Mouse (Mus musculus): ENCODE measurements around the gene Sh3pxd2a.
A peak's percentile ranks its signal among the peaks of the same experiment; 100 is the strongest.
"Not testable (repeated sequence)": the region's sequence is repeated elsewhere in the genome, so short reads cannot be mapped to it uniquely, and the experiment has no call there.

Gene Sh3pxd2a

DNA sequence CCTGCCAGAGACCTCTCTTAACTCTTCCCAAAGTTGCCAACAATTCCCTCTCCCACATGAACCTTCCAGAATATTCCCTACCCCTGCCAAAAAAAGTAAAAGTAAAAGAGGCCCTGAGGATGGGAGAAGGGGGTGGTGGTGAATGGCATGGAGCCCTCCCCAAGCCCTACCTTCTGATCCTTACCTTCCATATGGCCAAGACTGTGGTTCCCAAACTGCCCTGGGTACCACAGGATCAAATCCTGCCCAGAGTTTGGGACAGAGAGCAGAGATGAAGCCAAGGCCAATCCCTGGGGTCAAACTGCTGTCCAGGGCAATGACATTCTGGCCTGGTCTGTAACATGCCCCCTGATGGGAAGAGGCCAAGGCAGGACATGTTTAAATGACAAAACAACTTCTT lies 55.1 kb downstream of the Sh3pxd2a start:
- no peak for DNase-seq (ENCODE audit: low spot score in 2 of 2)

GRCm38 (mm10) chr19:47408656-47409055 lies 55.5 kb downstream of the Sh3pxd2a start:
- no peak for DNase-seq (ENCODE audit: low spot score in 2 of 2)

DNA sequence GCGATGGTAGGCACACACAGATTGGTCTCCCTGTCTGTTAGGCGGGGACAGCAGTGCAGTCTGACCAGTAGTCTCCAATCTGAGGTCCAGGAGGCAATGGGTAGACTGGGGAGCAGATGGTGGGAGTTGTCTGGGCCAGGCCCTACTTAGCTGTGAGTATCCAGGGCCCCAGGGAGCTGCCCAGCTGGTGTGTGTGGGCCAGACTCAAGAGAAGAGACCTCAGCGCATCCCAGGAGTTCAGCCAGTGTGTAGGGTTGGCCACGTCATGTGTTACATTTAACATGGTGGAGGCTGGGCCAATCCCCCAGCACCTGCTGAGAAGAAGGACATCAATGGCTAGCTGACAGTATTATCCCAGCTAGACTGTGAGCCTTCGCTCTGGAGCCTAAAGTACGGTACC lies 56.9 kb downstream of the Sh3pxd2a start:
- DNase-seq (ENCODE audit: low spot score in 2 of 2), result no peak

DNA sequence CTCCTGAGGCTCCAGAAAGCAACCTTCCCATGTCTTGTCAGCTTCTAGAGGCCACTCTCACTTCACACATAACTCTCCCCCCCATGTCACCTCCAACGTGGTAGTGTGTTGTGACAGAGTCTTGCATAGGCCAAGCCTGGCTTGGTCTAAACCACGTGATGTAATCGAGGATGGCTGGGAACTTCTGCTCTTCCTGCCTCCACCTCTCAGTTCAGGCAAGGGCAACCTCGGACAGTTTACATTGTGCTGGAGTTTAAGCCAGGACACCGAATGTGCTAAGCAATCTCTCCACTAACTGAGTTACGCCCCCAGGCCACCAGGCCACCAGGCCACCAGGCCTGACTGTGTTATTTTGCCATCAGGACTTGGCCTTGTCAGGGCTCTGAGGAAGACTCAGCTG lies 57.7 kb downstream of the Sh3pxd2a start:
- no peak for DNase-seq (ENCODE audit: low spot score in 2 of 2)

GRCm38 (mm10) chr19:47405548-47405947 lies 58.7 kb downstream of the Sh3pxd2a start:
- no peak for DNase-seq (ENCODE audit: low spot score in 2 of 2)

DNA sequence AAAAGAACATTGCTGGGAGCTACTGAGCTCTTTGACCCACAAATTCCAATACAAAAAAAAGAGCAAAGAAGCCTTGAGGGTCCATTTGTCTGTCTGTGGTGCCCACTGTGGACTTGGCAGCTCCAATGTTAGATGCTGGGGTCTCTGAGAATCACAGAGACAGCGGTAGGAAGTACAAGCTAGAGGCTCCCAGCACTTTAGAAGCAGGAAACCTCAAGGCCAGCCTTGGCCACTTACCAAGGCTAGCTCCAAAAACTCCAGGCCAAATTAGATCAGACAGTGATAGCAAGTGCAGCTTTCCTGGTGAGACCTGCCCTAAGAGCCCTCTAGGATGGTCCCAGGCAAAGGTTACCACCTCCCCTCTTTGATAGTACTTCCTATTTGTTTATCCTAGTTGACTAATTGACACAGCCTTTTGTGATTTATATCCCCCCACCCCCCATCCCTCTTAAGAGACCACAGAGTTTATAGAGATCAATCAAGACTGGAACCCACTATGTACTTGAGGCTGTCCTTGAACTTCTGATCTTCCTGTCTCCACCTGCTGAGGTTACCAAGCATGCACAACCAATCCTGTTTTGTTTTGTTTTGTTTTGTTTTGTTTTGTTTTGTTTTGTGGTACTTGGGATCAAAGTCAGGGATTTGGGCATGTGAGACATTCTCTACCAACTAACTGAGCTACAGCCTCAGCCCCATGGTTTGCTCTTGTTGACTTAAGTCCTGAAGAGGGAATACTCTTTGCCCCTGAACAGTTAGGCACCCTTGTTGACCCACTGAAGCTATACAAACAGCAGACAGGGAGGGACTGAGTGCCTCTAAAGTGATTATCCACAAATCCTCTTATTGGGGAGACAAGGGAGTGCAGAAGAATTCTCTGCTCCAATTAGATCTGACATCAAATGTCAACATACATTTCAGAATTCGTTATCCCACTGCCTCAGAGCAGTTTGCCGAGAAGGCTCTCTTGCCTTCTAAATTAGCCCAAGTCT lies 60.5 kb downstream of the Sh3pxd2a start:
- no peak for DNase-seq (ENCODE audit: low spot score in 2 of 2)

GRCm38 (mm10) chr19:47402976-47403375 lies 61.2 kb downstream of the Sh3pxd2a start:
- no peak for DNase-seq (ENCODE audit: low spot score in 2 of 2)

DNA sequence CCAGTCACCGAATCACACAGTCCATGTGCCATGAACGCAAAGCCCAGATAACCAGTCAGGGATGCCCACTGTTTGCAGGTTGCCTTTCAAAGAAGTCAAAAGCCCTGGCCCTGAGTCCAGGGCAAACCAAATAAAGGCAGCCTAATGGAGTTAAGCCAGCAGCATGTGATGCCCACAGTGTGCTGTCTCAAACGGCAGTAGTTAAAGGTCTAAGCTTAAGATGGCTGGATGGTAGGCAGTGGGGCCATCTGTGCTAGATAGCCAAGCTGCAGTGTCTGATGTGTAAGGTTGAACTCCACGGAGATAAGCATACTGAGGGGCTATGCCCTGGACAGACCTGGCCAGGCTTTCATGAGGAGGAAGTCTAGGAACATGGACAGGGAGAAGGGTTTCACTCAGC lies 61.7 kb downstream of the Sh3pxd2a start:
- DNase-seq (ENCODE audit: low spot score in 2 of 2), result no peak

DNA sequence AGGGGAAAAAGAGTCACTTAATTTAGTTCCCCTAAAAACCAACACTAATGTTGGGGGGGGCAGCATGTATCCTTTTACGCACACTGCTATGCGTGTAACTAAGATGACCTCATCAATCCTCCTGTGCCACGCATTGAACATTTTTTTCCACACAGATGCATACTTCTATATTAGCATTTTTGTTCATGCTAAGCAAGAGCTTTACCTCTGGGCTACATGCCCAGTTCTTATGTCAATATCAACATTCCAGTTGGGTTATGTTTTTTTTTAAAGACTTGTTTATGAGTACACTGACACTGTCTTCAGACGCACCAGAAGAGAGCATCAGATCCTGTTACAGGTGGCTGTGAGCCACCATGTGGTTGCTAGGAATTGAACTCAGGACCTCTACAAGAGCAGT lies 64.5 kb downstream of the Sh3pxd2a start:
- DNase-seq (ENCODE audit: low spot score in 2 of 2), result no peak

DNA sequence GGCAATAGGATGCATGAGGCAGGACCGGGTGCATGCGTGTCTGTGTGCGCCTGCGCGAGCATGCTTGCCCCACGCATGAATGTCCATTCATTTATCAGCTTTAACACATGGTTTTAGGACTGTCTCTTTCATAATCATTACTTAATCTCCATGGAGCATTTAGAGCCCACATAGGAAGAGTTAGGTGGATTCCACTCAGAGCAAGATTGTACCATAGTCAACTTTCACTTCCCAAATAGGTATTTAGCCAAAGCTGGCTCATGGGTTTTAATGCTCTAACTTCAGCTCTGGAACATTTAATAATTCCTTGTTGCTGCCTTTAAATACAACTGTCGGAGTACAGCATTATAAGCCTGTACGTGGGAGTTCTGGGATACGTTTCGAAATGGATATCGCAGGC lies 65.2 kb downstream of the Sh3pxd2a start:
- no peak for DNase-seq (ENCODE audit: low spot score in 2 of 2)

DNA sequence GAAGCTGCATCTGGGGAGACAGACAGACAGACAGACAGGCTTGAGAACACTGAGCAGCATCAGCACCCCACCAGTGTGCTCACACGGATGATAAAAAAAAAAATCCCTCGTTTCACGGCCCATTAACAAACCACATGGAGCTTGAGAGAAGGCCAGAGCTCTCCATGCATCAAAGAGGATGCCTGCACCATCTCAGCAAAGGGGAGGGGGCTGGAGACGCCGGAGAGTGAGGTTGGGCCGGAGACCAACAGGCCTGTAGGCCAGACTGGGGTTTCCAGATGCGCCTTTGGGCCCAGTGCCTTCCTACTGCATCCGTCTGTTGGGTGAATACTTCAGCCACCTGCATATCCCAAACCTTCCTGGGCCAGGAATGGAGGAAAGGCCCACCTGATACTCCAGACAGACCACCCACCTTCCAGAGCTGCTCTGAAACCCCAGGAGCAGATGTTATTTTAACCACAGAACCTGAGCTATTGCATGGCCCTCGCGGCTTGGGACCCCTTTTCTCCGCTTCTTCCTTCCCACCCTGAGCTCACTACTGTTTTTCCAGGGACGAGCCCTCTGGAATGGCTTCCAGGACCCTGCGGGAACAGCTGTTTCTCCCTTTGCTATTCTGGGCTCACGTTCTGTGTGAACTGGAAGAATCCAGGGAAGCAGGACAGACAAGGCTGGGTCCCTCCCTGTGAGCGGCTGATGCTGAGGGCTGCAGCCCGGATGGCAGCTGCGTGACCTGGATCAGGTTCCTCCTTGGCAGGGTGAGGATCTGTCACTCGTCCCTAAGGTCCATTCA lies 66.1 kb downstream of the Sh3pxd2a start:
- DNase-seq (ENCODE audit: low spot score in 2 of 2), result no peak

DNA sequence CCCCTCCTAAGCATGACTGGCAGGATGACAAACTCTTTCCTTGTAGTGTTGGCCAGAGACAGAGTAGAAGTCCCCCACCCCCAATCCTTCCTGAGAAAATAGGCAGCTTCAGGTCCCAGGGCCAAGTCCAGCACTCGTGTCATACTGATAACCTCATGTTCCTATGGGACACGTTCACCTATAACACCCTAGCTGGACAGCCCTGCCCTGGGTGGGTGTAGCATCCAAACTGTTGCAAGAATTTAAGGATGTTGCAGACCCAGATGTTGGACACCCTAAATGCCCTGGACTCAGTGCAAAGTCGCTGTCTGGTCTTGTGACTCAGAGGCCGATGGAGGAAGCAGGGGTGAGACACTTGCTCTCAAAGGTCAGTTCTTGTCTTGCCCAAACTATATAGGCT lies 68.9 kb downstream of the Sh3pxd2a start:
- DNase-seq (ENCODE audit: low spot score in 2 of 2), result no peak

DNA sequence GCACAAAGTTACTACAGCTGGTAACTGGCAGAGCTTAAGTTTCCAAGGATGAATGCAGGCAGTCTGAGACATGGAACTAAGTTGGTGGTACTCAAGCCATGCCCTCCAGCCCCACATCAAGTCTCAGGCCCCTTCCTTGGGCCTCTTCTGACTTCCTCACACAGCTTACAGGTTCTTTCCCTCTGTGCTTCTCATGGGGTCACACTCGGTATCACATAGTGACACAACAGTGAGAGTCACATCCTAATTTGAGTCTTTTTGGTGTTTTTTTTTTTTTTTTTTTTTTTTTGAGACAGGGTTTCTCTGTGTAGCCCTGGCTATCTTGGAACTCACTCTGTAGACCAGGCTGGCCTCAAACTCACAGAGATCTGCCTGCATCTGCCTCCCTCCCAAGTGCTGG lies 69.4 kb downstream of the Sh3pxd2a start:
- DNase-seq (ENCODE audit: low spot score in 2 of 2), result not testable (repeated sequence)

DNA sequence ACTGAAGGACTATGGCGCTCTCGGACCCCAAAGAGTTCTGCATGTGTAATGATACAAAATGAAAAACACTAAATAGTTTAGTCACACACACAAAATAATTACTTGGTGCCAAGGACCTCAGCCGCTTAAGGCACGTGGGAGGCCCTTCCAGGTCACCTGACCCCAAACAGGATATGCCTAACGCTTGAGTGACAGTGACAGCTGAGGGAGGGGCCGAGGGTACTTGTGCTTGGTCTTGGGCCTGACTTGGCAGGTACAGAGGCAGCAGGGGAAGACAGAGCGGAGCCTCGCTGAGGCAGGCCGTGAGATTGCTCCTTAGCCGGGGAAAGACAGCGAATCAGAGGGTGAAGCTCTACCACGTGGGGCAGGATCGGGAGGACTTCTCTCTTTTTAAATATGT lies 73.3 kb downstream of the Sh3pxd2a start:
- DNase-seq (ENCODE audit: low spot score in 2 of 2), result no peak

DNA sequence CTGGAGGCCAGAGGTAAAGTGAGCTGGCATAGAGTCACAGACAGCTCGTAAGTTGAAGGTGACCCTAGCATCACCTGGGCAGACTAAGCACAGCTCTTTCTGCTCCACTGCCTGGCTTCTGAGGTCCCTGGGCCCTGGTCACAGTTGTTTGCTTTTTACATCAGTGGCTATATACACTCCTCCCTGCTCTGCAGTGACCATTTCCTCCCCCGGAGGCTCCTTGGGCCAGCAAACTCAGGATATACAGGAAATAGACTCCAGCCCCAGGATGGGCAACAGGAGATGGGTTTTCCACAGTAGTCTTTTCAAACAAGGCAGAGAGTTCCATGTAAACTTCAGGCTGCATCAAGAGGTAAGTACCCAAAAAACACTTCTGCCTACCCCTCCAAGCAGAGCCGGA lies 76.3 kb downstream of the Sh3pxd2a start:
- no peak for DNase-seq (ENCODE audit: low spot score in 2 of 2)

DNA sequence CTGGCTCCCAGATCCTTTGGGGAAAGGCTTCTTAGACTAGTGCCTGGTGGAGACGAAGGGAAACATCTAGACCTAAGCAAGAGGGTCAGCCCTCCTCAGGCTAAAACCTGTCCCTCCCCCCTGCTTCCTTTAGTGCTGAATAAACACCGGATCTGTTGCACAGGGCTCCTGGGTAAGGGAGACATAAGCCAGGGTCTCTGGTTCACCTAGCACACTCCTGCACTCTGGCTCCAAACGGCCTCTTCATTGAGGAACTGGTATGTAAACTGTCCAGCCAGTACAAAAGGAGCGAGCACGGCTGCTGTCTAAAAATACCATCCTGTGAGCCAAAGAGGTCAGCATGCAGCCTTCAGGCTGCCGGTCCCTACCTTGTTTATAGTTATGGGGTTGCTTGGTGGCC lies 76.8 kb downstream of the Sh3pxd2a start:
- DNase-seq (ENCODE audit: low spot score in 2 of 2), result no peak

GRCm38 (mm10) chr19:47385971-47386370 lies 78.2 kb downstream of the Sh3pxd2a start:
- no peak for DNase-seq (ENCODE audit: low spot score in 2 of 2)

- no peak for DNase-seq (ENCODE audit: low spot score in 2 of 2)
These were observed 79.6 kb downstream of the Sh3pxd2a start for GRCm38 (mm10) chr19:47384639-47385038.

DNA sequence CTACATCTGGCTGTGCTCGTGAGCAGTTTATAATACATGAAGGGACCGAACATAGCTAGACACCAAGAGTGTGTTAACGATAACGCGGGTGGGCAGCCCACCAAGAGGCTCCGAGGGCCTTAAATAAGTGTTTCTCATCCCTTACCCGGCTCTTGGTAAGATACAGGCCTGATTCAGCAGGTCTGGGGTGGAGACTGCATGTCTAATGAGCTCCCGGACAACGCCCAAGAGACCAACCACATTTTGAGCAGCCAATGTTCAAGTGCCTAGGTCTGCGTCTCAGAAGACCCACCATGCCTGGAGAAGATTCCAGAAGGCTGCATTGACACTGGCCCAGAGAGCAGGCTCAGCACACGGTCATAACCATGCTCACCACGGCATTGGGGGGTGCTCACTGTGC lies 80.2 kb downstream of the Sh3pxd2a start:
- DNase-seq (ENCODE audit: low spot score in 2 of 2), result no peak

GRCm38 (mm10) chr19:47382268-47382667 lies 81.9 kb downstream of the Sh3pxd2a start:
- DNase-seq (ENCODE audit: low spot score in 2 of 2), result peak in 1 of 2 experiments; percentile 24

GRCm38 (mm10) chr19:47381011-47381410 lies 83.2 kb downstream of the Sh3pxd2a start:
- no peak for DNase-seq (ENCODE audit: low spot score in 2 of 2)

- DNase-seq (ENCODE audit: low spot score in 2 of 2), result no peak
These were observed 85.1 kb downstream of the Sh3pxd2a start for GRCm38 (mm10) chr19:47379141-47379540.
